Mouse (Mus musculus) hindbrain, embryonic 16.5 days (tissue): ENCODE data around the gene Dnah6. TPM values are rescaled to one million over a fixed set of nuclear protein-coding genes. Genes with fewer than 3 reads are reported as not detected.

Experiments
- ATAC-seq: fragments of 200-750 bp; cut with Nextera tagmentation; 2 replicates; pipeline ENCODE4 v1.8.0; 2017; ENCODE audit warnings: moderate TSS enrichment, moderate library complexity
- H3K27ac ChIP-seq: fragments of 300-500 bp; sonication (generic); 2 replicates; pipeline ENCODE4 v1.5.1; 2014; ENCODE audit warnings: low read depth, mild to moderate bottlenecking, control low read depth, low read length, moderate library complexity
- H3K27me3 ChIP-seq: fragments of 300-500 bp; sonication (generic); replicated peaks from 2 replicates; pipeline ENCODE4 v1.6.1; 2014; ENCODE audit warnings: low read length; ENCODE audit not compliant: control insufficient read depth, insufficient read depth
- H3K36me3 ChIP-seq: fragments of 300-500 bp; sonication (generic); 2 replicates; pipeline ENCODE4 v1.6.1; 2014; ENCODE audit warnings: mild to moderate bottlenecking, low read length, moderate library complexity, mixed read lengths; ENCODE audit not compliant: control insufficient read depth, insufficient read depth
- H3K4me1 ChIP-seq: fragments of 300-500 bp; sonication (generic); 2 replicates; pipeline ENCODE4 v1.6.1; 2014; ENCODE audit warnings: low read depth, low read length; ENCODE audit not compliant: control insufficient read depth, insufficient read depth
- H3K4me2 ChIP-seq: fragments of 300-500 bp; sonication (generic); 2 replicates; pipeline ENCODE4 v1.6.1; 2014; ENCODE audit warnings: mild to moderate bottlenecking, low read length, control low read depth, moderate library complexity
- H3K4me3 ChIP-seq: fragments of 300-500 bp; sonication (generic); 2 replicates; pipeline ENCODE4 v1.5.1; 2014; ENCODE audit warnings: mild to moderate bottlenecking, low read length, control low read depth, moderate library complexity
- H3K9ac ChIP-seq: fragments of 300-500 bp; sonication (generic); 2 replicates; pipeline ENCODE4 v1.6.1; 2014; ENCODE audit warnings: low read depth, mild to moderate bottlenecking, control low read depth, low read length, moderate library complexity
- H3K9me3 ChIP-seq: fragments of 300-500 bp; sonication (generic); 2 replicates; pipeline ENCODE4 v1.6.1; 2014; ENCODE audit warnings: mild to moderate bottlenecking, low read length, moderate library complexity; ENCODE audit not compliant: control insufficient read depth
- WGBS: fragments of 180-500 bp; shearing (Covaris S2); extraction: QIAGEN DNeasy Blood & Tissue Kit; methylation state at CpG from one replicate; pipeline ENCODE4 v1.1.7; 2014; 5-methylcytosine and 5-hydroxymethylcytosine counted together
- polyA plus RNA-seq: library from polyadenylated mRNA; unstranded; fragments of >200 nt; fragmentation: Nextera tagmentation; extraction: Ambion mirVana; gene quantifications from 2 replicates; pipeline ENCODE4 v1.2.1, GENCODE M21; 2015

The Dnah6 gene
- polyA plus RNA-seq, 1 experiment from 2014 or later = 0.43 TPM

DNA sequence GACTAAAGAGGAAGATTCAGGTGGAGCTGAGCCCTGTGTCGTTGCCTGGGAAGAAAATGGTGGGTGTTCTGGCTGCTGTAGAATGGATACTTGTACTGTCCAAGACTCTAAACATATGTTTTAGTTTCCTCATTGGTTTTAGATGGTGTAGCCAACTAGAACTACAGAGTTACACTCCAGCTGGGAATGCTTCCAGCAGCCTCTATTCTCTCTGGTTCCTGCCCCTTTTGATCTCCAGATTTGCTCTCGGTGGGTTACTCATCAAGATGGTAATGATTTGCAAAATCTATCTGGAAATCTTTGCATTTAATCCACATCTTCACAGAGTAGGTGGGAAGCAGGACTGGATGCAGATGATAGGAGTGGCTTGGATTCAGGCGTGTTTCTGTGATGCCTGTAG, 80.6 kb downstream of the Dnah6 start:
- 90% methylated on average over 3 of the region's 3 CpGs for whole genome bisulfite sequencing
- H3K9me3 ChIP-seq = no peaks in the 10 kb centered on the region
- H3K9ac ChIP-seq = no peak overlapping the region
- H3K36me3 ChIP-seq = no peaks in the 10 kb centered on the region
- H3K27me3 ChIP-seq = no peaks in the 10 kb centered on the region
- no peak overlapping the region for H3K4me2 ChIP-seq
- H3K4me1 ChIP-seq = no peaks in the 10 kb centered on the region
- no peak overlapping the region for H3K27ac ChIP-seq
- no peak for ATAC-seq
- H3K4me3 ChIP-seq = no peak overlapping the region

- Histone ChIP-seq H3K27ac (no peak overlapping the region), H3K36me3 (no peaks in the 10 kb centered on the region), H3K9me3 (no peaks in the 10 kb centered on the region), H3K4me2 (no peak overlapping the region), H3K4me1 (no peaks in the 10 kb centered on the region), H3K4me3 (no peak overlapping the region), H3K9ac (no peak overlapping the region), H3K27me3 (no peaks in the 10 kb centered on the region)
- ATAC-seq = no peak
- 49% methylated on average over 5 of the region's 5 CpGs for WGBS
Observed at GRCm38 (mm10) chr6:73132784-73133183, 88.7 kb downstream of the Dnah6 start.

DNA sequence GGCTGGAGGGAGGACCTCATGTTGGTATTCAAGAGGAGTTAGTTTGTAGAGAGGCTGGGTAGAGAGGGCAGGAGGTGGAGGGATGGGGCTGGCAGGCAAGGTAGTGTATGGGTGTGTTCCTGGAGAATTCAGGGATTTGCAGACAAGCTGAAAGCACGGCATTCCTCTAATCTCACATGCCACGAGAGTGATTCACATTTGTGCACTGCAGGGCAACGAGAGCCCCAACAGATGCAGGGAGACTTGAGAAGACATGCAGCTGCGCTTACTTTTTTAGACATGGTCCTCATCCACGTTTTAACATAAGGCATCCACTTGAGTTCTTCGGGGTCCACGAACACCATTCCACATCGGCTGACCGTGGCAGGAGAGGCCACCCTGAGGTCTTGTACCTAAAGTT, 93.9 kb downstream of the Dnah6 start:
- Histone ChIP-seq H3K27ac (no peak overlapping the region), H3K4me3 (no peak overlapping the region), H3K4me2 (no peak overlapping the region), H3K36me3 (no peaks in the 10 kb centered on the region), H3K4me1 (no peaks in the 10 kb centered on the region), H3K9ac (no peak overlapping the region), H3K27me3 (no peaks in the 10 kb centered on the region), H3K9me3 (no peaks in the 10 kb centered on the region)
- WGBS = 85% methylated on average over 9 of the region's 9 CpGs
- no peak for ATAC-seq

GRCm38 (mm10) chr6:73120348-73120747, 101.1 kb downstream of the Dnah6 start:
- Histone ChIP-seq H3K27ac (no peak overlapping the region), H3K9ac (no peak overlapping the region), H3K9me3 (no peaks in the 10 kb centered on the region), H3K4me1 (no peaks in the 10 kb centered on the region), H3K4me3 (no peak overlapping the region), H3K27me3 (no peaks in the 10 kb centered on the region), H3K36me3 (no peaks in the 10 kb centered on the region), H3K4me2 (no peak overlapping the region)
- ATAC-seq = no peak
- 81% methylated on average over 11 of the region's 11 CpGs for WGBS

DNA sequence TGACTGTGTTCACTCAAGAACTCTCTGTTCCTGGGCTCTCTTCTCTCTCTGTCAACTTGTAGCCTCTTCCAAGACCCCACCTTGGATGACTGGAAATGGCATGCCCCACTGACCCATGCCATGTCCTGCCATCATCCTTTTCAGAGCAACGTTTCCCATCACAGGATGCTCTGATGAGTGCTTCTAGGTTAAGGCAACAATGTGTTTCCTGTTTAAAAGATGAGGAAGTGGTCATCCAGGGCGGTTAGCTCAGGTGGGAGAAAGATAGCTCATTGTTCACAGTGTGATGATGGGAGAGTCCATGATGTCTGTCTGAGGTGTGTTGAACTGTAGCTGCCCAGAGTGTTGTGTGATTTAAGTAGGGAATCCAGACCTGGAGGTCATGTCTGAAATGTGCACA, 107.6 kb downstream of the Dnah6 start:
- Histone ChIP-seq H3K4me2 (no peak overlapping the region), H3K4me3 (no peak overlapping the region), H3K36me3 (no peaks in the 10 kb centered on the region), H3K9me3 (no peaks in the 10 kb centered on the region), H3K27me3 (no peaks in the 10 kb centered on the region), H3K4me1 (no peaks in the 10 kb centered on the region), H3K9ac (no peak overlapping the region), H3K27ac (no peak overlapping the region)
- ATAC-seq = no peak
- 87% methylated on average over 2 of the region's 2 CpGs for WGBS

DNA sequence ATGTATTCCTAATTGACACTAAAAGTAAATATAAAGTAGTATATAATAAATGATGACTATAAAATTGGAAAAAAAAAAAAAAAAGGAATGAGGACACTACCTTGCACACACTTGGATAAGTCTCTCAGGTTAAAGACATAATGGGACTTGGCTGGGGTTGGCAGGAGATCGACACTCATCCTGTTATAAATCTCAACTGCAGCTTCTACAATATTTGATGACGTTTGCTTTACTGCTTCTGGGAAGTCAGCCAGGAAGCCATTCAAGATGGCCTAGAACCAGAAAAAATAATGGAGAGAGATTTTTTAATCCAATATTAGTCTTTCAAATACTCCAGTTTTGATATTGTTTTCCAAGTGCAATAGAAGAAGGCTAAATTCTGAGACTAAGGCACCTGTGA, 108.1 kb downstream of the Dnah6 start:
- Histone ChIP-seq H3K36me3 (no peaks in the 10 kb centered on the region), H3K4me1 (no peaks in the 10 kb centered on the region), H3K4me2 (no peak overlapping the region), H3K4me3 (no peak overlapping the region), H3K9ac (no peak overlapping the region), H3K27me3 (no peaks in the 10 kb centered on the region), H3K9me3 (no peaks in the 10 kb centered on the region), H3K27ac (no peak overlapping the region)
- 55% methylated on average over 2 of the region's 2 CpGs for WGBS
- no peak for ATAC-seq

GRCm38 (mm10) chr6:73093133-73093532, 128.3 kb downstream of the Dnah6 start:
- Histone ChIP-seq H3K27ac (no peak overlapping the region), H3K4me1 (no peaks in the 10 kb centered on the region), H3K27me3 (no peaks in the 10 kb centered on the region), H3K4me3 (no peak overlapping the region), H3K9ac (no peak overlapping the region), H3K4me2 (no peak overlapping the region), H3K36me3 (no peaks in the 10 kb centered on the region), H3K9me3 (no peaks in the 10 kb centered on the region)
- WGBS = 94% methylated on average over 4 of the region's 4 CpGs
- no peak for ATAC-seq

- no peak for ATAC-seq
- WGBS = 76% methylated on average over 8 of the region's 8 CpGs
- Histone ChIP-seq H3K9me3 (no peaks in the 10 kb centered on the region), H3K36me3 (no peaks in the 10 kb centered on the region), H3K27ac (no peak overlapping the region), H3K9ac (no peak overlapping the region), H3K27me3 (no peaks in the 10 kb centered on the region), H3K4me1 (no peaks in the 10 kb centered on the region), H3K4me3 (no peak overlapping the region), H3K4me2 (no peak overlapping the region)
Observed at GRCm38 (mm10) chr6:73090836-73091235, 130.6 kb downstream of the Dnah6 start.

DNA sequence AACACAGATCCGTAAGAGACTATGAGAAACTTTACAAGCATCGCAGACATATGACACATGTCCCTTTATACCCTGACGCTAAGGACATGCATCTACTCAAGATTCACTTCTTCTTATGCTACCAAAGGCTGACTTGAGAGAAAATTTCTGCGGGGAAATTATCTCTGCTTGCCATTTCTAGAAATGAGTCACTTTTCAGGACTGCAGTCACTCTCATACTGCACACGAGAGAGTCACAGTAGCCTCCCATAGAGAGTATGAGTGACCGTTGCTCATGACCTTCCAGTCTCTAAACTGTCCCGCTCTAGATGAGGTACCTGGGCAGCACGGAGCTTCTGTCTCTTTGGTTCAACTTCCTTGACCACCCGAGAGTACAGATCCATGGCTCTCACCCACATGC, 138.9 kb downstream of the Dnah6 start:
- no peak for ATAC-seq
- no peaks in the 10 kb centered on the region for H3K4me1 ChIP-seq
- no peak overlapping the region for H3K9ac ChIP-seq
- H3K27me3 ChIP-seq = no peaks in the 10 kb centered on the region
- H3K4me2 ChIP-seq = no peak overlapping the region
- H3K36me3 ChIP-seq = no peaks in the 10 kb centered on the region
- H3K27ac ChIP-seq = no peak overlapping the region
- 93% methylated on average over 9 of the region's 9 CpGs for WGBS
- peaks cover 2% of the 10 kb centered on the region for H3K9me3 ChIP-seq
- H3K4me3 ChIP-seq = no peak overlapping the region

DNA sequence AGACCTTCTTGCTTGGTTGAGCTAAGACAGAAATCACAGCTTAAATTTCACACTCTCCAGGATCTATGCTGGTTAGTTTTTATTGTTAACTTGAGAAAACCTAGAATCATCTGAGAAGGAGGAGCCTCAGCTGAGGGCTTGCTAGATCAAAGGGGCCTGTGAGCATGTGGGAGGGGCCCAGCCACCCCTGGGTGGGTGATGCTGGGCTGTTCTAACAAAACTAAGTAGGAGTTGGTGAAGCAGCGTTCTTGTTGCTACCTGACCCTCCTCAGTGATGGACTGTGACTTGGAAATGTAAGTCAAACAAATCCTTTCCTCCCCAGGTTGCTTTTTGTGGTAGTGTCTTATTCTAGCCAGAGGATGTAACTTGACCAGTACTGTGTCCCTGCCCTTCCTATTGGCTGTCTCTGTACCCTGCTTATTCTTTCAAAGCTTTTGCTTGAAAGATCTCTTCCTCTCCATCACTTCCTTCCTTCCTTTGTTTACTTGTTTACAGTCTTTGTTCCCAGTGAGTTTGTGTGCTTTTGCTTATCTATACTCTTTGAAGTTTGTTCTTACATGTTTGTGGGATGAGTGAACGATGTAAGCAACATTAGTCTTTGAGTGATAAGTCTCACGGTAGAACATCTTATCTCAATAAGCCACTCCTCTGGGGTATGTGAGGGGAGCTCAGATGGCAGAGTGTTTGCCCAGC, 149.2 kb downstream of the Dnah6 start:
- ATAC-seq = no peak

More for the DNA sequence above, 149.2 kb downstream of the Dnah6 start:
- Histone ChIP-seq H3K4me1 (no peaks in the 10 kb centered on the region), H3K9me3 (peaks cover 3% of the 10 kb centered on the region; the same call in 1 of the 2 replicates), H3K4me3 (no peak overlapping the region), H3K9ac (no peak overlapping the region), H3K4me2 (no peak overlapping the region), H3K27ac (no peak overlapping the region), H3K36me3 (no peaks in the 10 kb centered on the region), H3K27me3 (no peaks in the 10 kb centered on the region)
- 79% methylated on average over 3 of the region's 3 CpGs for WGBS
